Mouse (Mus musculus) urinary bladder, postnatal 36 days (tissue): Measurements from ENCODE around the gene Trip6.

Experiments
- DNase-seq, 2 experiments: peaks; one replicate each; pipeline ENCODE4 v3.0.0; 2022; ENCODE audit warnings: low spot score in 2 of 2, mixed read lengths in 1 of 2

Trip6 gene

DNA sequence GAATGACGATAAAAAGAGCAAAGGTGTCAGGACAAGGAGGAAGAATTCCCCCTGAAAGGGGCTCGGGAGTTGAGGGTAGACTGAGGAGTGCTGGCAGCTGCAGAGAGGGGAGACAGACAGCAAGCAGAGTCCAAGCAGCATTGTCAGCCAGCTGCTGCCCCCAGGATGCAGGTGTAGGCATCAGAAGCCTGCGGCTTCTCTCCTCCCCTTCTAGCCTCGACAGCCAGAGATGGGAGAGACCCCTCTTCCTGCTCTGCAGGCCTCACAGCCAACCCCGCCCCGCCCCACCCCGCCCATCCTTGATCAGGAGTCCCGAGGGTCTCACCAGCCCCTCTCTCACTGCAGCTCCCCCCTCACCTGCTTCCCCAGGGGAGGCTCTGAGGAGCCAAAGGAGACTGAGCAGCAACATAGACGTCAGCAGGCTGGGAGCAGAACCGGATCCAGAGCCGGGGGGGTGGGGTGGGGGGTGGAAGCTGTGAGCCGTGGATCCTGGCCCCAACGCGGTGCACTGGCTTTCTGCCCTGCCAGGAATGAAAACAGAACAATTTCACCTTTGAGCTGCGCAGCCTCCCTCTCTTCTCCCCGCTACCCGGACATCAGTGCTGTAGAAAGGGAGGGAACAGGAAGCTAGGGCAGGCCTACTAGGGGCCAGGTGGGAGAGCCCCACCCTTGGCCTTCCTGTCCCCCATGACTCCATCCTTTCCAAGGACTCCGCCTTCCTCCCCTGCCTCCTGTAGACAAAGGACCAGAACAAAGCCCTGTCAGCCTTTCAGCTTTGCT lies 45.9 kb downstream of the Trip6 start:
- no peak for DNase-seq

DNA sequence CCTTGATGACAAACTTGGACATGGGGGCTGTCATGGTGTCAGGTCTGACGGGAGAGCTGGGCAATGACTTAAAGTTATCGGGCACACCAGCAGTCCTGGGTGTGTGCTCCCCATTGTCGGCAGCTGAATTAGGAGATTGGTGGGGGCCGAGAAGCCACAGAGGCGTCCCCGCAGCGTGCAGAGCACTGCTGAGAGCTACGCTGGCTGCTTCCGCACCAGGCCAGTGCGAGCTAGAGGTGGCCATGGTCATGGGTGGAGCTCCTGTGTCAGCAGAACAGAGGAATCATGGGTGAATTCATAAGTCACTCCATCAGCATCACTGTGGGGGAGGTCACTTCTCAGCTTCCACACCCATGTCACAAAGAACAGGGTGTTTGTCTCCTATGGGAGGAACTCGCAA lies 49.4 kb downstream of the Trip6 start:
- DNase-seq: no peak

DNA sequence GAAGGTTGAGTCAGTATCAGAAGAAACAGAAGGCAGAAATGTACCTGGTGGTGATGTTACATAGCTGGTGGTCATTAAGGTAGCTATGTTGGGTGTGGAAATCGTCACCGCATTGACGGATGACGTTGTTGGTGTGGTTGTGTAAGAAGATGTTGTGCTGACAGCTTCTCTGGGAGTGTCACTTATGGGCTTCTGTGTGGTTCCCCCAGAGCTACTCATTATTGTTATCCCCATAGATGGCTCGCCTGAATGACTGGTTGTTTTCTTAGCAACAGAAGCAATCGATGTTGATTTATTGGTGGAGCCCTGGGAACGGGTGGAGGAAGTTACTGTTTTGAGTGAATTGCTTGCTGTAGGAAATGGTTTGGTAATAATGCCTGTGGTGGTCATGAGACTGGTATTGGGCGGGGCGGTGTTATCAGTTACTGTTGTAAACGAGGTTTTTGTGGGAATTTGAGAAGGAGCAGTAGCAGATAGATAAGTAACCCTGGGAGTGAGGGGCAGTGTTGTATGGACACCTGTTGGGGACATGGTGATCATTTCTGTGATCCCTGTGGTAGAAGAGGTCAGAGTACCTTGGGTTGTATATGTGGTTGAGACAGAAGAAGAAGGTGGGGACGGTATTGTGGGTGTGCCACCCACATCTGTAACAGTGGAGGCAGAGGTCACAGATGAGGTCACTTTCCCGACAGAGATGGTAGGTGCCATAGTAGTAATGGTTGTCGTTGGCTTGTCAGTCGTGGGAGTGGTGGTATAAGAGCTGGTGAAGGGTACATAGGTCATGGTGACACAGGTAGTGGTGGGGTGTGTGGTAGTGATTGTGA lies 50.1 kb downstream of the Trip6 start:
- no peak for DNase-seq
